Mouse (Mus musculus): ENCODE measurements at regions not wholly inside any gene's neighbourhood (a gene's known extent, or its start where the extent isn't known, plus 50 kb on each side); places are given as distances from the start of the nearest gene placed in this dataset.

DNA sequence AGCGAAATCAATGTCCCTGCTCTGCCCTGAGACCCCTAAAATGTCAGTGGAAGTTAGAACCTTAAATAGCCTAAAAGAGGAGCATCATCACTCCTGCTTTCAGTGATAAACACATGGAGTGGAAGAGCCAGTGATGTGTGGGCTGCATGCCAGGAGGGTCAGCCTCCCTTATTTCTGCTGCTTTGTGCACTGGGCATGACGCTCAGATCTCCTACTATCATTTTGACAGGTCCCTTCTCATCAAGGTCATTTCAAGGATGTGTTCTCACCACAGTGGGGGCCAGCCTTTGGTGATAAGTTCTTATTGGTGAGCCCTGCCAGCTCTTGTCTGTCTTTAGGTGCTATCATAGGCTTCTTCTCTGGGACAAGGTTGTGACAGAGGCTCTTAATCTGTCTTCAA, 215.5 kb upstream of the Dynlrb2 start:
- DNase-seq: no peak

DNA sequence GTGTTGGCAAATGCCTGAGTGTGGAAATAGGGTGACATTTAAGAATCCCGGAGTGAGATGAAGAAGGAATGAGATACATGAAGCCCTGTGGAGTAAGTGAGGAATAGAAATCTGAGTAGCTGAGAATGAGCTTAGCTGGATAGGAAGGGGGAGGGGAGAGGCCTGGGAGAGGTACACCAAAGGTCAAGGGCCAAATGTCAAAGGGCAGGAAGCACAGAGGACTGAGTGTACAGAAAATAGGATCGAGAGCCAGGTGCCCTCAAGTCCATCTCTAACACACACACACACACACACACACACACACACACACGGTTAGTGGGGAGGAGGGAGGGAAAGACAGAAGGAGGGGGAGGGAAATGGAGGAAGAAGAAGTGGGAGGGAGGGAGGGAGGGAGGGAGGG, 220.8 kb upstream of the Dynlrb2 start:
- no peak for DNase-seq

DNA sequence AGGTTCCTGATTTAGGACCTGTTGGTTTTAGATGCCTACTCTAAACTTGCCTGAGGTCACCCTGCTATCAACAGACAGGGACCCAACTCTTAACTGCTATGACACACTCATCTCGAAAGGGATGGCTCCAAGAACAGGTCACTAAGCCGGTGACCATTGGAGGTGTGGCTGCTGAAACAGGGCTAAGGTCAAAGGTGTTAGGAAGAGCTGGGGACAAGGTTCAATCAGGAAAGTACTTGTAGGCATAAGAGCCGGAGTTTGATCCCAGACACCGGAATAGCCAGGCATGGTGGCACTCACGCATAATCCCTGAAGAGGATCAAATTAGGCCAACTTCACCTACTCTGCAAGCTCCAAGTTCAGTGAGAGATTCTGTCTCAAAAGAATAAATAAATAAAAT, 222.4 kb upstream of the Dynlrb2 start:
- DNase-seq: no peak

DNA sequence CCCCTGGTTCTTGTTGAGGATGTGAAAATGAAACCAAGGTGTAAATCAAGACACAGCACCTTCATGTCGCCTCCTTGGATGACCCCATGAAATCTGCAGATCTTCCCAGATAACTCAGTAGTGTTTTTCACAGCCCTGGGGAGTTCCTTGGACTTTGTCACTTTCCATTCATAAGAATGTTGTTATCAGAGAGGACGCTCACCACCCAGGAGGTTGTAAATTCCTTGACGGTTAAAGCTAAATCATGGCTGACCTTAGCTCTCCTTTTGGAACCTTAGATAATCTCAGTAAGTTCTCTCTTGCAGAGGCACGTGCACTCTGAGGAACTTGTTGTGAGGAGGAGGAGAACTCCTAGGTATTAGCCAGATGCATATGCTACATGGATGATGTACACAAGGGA, 229.8 kb upstream of the Dynlrb2 start:
- DNase-seq: no peak

DNA sequence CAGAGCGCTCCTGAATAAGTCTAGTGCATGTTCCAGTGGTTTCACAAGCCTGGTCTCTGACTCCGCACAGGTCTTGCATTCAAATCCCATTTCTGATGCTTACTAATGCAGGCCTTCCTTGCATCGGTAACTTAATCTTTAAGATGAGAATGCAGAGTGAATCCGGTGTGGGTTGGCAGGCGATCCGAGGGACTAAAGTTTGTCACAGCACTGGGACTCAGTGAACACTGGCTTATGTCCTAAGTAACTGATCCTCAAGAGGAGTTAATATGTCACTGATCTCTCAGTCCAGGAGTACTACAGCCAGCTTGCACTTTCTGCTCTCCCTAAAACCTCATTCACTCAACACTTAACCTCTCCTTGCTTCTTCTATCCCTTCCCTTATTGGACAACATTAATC, 233.5 kb upstream of the Dynlrb2 start:
- no peak for DNase-seq

DNA sequence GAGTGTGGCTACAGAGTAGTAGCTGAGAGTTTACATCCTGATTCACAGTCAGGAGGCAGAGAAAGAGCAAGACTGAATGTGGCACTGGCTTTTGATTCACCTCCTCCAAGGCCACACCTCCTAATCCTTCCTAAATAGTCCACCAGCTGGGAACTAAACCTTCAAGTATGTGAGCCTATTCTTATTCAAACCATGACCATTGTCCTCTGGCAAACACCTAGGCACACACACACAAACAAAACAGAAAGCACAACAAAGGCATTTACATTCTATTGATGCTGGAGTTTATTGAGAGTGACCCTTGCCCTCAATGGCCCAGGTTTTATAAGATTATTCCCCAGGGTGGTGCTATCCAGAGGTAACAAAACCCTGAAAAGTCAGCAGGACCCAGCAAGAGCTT, 235.4 kb upstream of the Dynlrb2 start:
- DNase-seq: no peak

DNA sequence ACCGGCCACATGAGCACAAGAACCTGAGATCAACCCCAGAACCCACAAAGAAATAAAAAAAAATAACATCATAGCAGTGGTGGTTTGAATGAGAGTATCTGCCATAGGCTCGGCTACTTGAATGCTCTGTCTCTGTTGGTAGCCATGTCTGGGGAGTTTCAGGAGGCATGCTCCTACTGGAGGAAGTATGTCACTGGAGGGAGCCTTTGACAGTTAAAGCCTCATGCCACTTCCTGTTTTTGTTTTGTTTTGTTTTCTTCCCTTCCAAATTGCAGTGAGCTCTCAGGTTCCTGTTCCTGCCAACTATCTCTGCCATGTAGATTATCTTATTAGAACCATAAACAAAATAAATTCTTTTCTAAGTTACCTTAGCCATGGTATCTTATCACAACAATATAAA, 236.1 kb upstream of the Dynlrb2 start:
- no peak for DNase-seq

DNA sequence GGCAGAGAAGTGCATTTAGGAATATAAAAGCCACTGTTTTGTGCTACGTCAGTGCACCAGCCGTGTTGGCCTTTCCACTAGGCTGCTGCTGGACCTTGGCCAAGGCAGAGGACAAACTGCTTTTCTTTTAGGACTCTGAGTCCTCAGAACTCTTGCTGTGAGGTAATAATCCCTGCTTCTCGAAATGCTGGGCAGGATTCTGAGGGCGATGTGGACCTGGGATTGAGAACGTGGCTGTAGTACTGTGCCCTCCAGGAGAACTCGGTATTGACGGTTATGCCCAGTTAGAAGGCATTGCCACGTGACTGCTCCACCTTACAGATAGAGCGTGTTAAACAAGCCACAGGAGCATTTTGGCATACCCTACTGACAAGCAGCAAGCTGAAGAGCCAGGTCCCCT, 236.6 kb upstream of the Dynlrb2 start:
- DNase-seq: peak in 1 of 2 experiments; percentile 30

DNA sequence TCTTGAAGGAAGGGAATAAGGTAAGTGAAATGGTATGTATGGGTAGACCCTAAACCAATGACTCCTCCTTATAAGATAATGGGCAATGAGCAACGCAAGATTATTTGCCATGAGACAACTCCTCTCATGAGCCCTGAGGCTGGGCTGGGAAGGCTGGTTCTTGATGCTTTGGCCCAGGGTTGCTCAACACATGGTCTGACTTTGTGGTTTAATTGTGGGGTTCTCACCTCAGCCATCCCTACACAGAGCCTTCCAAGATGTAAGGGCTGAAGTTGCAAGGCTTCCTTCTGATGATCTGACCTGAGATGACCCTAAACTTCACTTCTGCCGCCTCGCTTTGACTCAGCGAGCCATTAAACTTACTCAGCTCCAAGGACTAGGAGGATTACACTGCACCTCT, 237.8 kb upstream of the Dynlrb2 start:
- no peak for DNase-seq

DNA sequence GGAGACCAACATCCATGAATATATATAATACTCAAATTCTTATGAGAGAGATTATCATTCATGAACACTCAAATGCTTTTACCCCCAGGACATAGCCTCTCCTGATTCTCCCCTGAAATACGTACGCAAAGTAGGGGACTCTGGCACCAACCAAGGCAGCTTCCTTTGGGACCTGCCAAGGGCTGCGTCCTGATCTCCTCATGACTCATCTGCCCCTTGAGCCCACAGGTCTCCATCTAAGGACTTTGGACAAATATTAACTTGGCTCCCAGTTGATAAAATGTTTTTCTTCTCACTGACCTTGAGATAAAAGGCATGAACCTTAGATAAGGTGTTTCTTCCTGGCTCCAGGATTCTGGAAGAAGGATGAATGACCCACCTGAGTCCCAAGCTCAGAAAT, 239.2 kb upstream of the Dynlrb2 start:
- no peak for DNase-seq

DNA sequence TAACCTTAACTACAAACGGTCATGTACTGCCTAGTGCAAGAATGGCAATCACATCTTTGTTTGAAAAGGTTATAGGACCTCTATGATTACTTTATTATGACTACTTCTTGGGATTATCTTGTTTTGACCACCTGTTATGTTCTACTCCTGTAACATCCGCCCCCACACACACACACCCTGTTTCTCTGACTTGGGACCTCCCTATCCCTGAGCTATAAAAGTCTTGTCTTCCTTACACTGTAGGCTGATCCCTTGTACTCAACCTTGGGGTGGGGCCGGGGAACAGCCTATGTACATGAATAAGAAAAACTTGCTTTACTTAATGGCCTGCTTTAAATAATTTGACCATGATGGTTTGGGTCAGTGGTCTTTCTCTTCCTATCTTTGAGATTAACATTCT, 240.7 kb upstream of the Dynlrb2 start:
- DNase-seq: no peak

DNA sequence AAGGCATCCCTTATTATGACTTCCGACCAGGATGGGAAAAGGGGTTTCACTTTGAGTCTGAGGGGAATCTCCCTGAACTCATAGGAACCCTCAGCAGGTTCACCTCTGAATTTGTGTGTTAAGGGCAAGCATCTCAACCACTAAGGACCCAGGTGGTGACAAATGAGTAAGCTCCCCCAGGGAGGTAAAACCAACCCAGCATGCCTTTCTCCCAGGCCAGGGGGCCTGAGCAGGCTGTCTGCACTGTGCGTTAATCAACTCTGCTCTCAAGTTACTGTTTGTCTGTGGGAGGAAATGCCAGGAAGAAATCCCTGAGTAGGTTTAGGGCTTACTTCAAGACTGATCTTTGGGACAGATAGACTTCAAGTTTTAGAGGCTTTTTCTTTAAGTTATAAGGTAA, 243.5 kb upstream of the Dynlrb2 start:
- DNase-seq: no peak

DNA sequence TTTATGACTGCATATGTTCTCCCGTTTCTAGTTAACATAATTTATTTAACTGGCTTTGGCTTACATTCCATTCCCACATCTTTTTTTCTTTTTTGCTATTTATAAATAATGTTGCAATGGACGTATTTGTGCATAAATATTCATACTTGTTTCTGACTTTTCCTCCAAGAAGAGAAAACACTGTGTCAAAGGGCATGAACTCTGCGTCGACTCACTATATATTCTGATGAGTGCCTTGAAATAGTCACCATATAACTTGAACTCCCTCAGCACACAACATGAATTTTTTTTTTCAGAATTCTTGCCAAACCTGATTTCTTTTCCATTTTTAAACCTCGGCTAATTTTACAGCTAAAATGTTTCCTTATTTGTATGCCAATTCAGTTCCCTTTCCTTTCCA, 249.4 kb upstream of the Dynlrb2 start:
- DNase-seq: no peak

DNA sequence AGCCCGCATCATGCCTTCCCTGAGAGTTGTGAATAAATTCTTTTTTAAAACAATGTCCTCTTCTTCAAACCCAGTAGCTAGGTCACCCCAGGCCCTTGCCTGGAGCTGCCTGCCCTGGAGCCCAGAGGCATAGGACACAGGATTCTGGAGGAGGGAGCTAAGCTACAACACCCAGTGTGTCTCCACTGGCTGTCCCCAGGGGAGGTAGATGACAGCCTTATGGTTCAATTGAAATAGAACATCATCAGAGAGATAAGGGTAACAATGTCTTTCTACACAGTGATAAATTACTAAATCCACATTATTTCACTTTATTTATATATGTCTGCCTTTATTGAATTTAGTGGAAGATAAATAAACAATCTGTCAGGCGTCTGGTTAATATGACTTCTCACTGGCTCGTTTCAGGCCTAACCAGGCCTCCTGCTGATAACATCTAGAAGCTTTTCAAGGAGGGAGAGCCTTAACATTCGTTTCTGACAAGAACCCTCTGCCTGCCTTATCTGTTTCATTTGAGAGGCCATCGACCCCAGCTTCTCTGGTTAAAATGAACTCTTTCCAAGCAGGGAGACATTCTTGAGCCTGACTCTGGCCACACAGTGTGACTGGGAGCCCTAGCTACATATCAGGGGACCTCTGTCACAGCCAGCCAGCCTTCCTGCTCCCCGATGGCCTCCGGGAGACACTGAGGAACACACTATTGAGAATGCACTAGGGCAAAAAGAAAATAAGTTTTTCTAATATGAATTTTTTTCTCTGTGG, 252.1 kb upstream of the Dynlrb2 start:
- DNase-seq: peak; percentile 4 to 46

DNA sequence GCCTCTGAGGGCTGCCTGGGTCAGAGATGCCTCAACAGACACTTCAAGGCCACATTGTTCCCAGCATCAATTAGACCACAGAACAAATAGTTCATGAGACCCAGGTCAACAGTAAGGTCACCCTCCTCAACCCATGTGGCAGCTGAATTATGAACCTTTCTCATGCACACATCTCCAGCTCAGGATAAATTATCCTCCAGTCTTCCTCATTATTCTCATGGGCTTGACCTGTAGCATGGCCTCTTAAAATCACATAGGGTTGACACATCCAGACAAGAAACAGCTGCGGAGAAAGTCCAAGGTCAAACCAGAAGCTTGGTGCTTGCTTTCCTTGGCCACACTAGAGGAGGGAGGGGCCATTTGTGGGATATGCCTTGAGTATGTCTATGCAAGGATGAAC, 256.4 kb upstream of the Dynlrb2 start:
- DNase-seq: no peak

DNA sequence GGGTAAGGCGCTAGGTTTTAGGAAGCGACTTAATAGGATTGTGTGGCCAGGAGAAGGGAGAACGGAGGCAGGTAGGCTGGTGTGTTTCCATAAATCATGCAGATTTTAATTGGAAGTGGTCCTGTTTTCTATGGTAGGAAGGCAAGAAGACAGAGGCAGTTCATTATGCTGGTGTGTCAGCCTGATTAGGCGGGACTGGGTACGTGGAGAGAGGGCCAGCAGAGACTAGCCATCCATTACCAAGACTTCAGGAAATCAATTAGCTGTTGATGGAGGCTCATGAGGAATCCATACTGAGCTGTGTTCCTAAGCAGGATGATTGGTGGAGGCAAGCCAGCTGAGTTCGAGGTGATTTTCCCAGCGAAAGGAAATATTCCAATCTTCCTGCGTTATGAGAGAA, 261.3 kb upstream of the Dynlrb2 start:
- no peak for DNase-seq

DNA sequence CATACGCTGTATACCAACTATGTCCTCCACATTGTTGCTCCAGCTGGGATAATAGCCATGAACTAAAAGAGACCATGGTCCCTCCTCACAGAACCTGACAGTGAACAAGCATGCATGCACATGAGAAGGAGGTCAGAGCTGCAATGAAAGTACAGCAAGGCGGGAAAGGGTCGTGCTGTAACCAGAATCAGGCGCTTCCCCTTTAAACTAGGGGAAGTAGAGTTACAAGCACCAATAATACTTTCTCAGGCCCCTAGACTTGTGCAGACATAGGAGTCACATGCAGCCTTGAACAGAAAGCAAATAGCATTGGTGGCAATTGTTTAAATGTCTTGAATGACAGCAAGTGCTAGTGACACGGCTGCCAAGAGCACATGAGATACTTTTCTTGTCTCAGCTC, 261.8 kb upstream of the Dynlrb2 start:
- DNase-seq: no peak

DNA sequence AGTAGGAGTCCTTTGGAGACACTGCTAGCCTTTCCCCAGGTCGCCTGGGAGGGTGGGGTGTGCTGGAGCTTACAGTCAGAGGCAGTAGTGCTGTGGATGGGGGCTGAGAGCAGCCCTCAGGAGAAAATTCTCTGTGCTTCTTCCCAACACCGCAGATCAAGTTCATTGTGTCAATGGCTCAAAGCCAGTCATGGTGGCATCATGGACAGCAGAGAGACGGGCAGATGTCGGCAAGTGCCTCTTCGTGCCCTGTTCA, 262.9 kb upstream of the Dynlrb2 start:
- DNase-seq: no peak

DNA sequence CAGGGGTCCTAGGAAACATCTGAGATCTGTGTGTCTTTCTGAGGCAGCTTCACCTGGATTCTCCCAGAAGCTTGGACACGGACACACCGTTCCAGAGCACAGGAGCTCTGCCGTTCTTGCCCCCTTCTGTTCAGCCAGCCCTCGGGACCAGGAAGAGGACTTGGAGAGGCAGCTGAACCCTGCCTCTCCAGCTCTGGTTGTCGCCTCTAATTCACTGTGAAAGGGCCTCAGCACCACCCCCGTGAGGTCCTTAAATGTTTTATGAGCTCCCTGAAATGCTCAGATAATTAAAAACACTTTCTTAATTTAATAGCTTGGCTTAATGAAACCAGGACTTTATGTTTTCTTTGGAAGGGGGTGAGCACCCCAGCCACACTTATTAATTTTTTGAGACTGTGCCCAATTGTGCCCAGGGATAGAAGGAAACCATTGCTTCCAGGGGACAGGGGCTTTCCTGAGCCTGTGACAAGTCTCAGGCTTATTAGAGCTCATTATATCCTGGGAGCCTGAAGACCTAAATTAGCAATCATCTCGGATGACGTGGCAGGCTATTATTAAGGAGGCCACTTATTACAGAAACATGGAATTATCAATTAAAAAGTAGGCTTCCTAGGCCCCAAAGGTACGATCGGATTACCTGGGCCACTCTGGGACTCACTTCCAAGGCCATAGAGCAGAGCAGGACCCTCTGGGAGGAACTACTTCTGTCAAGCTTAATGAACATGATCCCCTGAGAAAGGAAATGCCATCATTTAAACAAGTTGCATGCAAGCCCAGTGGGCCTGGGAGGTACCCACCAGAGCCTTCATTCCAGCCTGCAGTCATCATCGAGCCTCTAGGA, 263.4 kb upstream of the Dynlrb2 start:
- no peak for DNase-seq

DNA sequence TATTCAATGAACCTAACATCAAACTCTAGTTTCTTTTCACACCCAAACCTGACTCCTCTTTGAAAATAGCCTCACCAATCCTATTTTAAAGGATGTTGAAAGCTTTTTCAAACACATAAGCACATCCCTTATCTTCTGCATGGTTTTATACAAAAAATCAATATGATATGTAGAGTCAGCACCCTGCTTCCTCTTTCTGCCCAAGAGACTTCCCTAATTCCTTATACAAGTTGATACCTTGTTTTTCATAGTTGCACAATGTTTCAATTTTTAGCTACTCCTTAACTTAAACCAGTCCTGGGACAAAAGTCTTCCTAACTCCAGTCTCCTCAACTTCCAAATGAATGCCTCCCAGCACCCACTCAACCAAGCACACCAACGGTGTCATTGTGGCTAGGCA, 266.1 kb upstream of the Dynlrb2 start:
- no peak for DNase-seq

DNA sequence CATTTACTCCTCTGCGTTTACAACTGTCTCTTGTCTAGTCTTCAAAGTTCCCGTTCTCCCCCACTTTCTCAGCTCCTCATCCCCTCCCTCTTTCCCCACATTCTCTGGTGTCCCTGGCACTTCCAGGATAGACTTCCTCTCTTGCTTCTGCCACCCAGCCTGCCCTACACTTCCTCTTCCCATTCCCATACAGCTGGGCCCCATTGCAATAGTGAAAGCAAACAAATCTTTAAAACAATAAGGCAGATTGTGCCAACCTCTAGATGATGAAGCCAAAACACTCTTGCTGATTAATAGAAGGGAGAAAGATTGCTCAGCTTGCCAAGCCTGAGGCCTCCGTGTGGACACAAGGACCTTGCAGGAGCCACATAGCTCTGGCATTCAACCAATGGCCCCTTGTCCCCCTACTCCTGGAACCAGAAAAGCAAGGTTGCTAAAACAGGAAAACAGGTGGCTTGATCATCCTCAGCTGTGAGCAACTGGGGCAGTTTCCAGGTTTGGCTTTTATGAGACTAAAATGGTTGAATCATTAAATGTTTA, 267.1 kb upstream of the Dynlrb2 start:
- DNase-seq: peak; percentile 23 to 54

DNA sequence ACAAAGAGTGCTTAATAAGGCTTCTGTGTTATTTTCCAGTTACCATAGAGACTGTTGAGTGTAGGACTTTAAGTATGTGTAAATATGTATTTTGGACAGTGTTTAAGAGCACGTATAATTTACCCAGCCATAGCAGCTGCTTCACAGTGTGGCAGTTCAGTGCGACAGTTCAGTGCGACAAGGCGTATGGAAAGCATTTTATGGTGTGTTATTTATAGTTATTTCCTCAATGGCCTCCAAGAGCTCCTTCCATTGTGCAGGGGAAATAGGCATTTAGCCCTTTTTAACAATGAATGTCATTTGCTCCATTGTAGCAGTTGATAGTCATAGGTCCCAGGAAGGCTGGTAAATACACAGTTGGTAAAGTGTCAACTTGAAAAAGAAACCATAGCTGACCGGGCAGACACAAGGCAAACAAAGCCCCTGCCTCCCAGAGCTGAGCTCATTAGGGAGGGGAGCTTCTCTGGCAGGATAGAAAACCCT, 275.1 kb upstream of the Dynlrb2 start:
- DNase-seq: peak; percentile 17 to 33

DNA sequence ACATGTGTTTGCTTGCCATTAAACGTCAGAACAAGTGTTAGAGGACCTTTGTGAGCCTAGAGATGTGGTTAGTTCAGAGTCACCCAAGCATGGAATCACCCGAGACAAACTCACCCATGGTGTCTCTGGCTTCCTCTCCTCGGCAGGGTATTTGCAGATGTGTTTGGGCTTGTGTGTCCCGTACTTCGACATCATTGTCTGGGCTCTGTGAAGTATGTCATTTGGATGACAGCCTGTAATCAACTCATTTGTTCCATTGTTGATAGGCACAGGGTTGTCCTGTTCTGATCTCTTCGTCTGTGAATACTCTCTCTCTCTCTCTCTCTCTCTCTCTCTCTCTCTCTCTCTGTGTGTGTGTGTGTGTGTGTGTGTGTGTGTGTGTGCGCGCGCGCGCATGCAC, 277.8 kb upstream of the Dynlrb2 start:
- no peak for DNase-seq

DNA sequence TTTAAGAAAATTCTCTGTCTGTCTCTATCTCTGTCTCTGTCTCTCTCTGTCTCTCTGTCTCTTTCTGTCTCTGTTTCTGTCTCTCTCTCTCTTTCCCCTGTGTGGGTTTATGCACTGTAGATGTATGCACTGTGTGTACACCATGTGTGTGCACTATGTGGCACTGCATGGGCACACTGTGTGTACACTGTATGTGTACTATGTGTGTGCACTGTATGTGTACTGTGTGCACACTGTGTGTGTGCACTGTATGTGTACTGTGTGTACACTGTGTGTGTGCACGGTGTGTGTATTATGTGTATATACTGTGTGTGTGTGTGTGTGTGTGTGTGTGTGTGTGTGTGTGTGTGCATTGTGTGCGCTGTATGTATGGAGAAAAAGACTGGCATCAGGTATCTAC, 281.5 kb upstream of the Dynlrb2 start:
- DNase-seq: no peak

All from lung, postnatal 4 days (tissue).